Mouse (Mus musculus) T-cell, adult 66 days (primary cell): Measurements from ENCODE around the gene Tas2r123. TPM values are rescaled to one million over a fixed set of nuclear protein-coding genes. Genes with fewer than 3 reads are reported as not detected.

Experiments used
- total RNA-seq, 2 experiments: library from RNA; stranded (reverse); gene quantifications; 3 replicates in 1 of 2; 4 replicates in 1 of 2; pipeline ENCODE4 v1.2.4; 2023

The Tas2r123 gene
- total RNA-seq: not detected

GRCm38 (mm10) chr6:132846842-132847241 lies at the start of gene Tas2r123:
Gene Tas2r123, plus strand, starts transcription at chr6:132847142.

GRCm38 (mm10) chr6:132802518-132802917 lies 44.4 kb upstream of the Tas2r123 start, which contains the start of gene Tas2r117:
Gene Tas2r117, plus strand, starts transcription at chr6:132802818.

GRCm38 (mm10) chr6:132855138-132855537 lies 8.2 kb downstream of the Tas2r123 start, which contains the start of gene Tas2r116:
Gene Tas2r116, plus strand, starts transcription at chr6:132855438.

GRCm38 (mm10) chr6:132867708-132868107 lies 20.8 kb downstream of the Tas2r123 start, which contains the start of gene Tas2r110:
Gene Tas2r110, plus strand, starts transcription at chr6:132868008.

DNA sequence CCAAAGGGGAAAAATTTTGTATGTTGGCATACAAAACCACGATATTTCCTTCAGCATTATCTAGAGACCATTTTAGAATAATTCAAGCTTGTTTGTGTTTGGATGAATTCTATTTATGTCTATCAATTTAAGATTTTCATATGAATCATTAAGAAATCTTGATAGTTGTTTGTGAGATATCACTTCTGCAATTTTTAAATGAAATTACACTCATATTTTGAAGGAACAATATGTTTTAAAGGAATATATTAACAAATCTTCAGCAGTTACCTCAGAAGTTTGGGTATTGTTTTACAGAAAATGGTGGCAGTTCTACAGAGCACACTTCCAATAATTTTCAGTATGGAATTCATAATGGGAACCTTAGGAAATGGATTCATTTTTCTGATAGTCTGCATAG lies 45.8 kb downstream of the Tas2r123 start, which contains the start of gene Tas2r113:
Gene Tas2r113 (plus strand): TSS at position 301 of the 400 bp plus-strand sequence.

Other genes with a start within 250 kb of the Tas2r123 start
- gene A630073D07Rik, start 195.6 kb upstream of the Tas2r123 start, total RNA-seq: not detected
- not detected for gene Tas2r120, start 190.2 kb upstream of the Tas2r123 start, total RNA-seq
- not detected for gene Tas2r121, start 146.1 kb upstream of the Tas2r123 start, total RNA-seq
- not detected for gene Tas2r122, start 135.2 kb upstream of the Tas2r123 start, total RNA-seq
- gene Tas2r115, start 109.1 kb upstream of the Tas2r123 start, total RNA-seq: not detected
- gene Tas2r124, start 92.4 kb upstream of the Tas2r123 start, total RNA-seq: not detected
- gene Tas2r102, start 85.0 kb upstream of the Tas2r123 start, total RNA-seq: not detected
- not detected for gene Tas2r136, start 69.0 kb upstream of the Tas2r123 start, total RNA-seq
- not detected for gene Tas2r117, start 44.3 kb upstream of the Tas2r123 start, total RNA-seq
- gene Tas2r116, start 8.3 kb downstream of the Tas2r123 start, total RNA-seq: not detected
- not detected for gene Tas2r110, start 20.9 kb downstream of the Tas2r123 start, total RNA-seq
- not detected for gene Tas2r113, start 45.9 kb downstream of the Tas2r123 start, total RNA-seq
- gene Tas2r125, start 62.5 kb downstream of the Tas2r123 start, total RNA-seq: not detected
- gene Tas2r129, start 104.0 kb downstream of the Tas2r123 start, total RNA-seq: not detected
- not detected for gene Tas2r131, start 110.8 kb downstream of the Tas2r123 start, total RNA-seq
- gene Tas2r109, start 133.8 kb downstream of the Tas2r123 start, total RNA-seq: not detected
- not detected for gene Tas2r103, start 190.0 kb downstream of the Tas2r123 start, total RNA-seq
- gene Tas2r140, start 208.7 kb downstream of the Tas2r123 start, total RNA-seq: not detected